Mouse (Mus musculus) ES-E14 (cell line): ENCODE measurements at regions not wholly inside any gene's neighbourhood (a gene's known extent, or its start where the extent isn't known, plus 50 kb on each side); places are given as distances from the start of the nearest gene placed in this dataset.

Source experiments
- CHD2 ChIP-seq: IDR thresholded peaks from 2 replicates; pipeline ENCODE4 v1.6.1; 2014; ENCODE audit warnings: mild to moderate bottlenecking, low read depth, low read length, inconsistent platforms
- HCFC1 ChIP-seq: IDR thresholded peaks from 2 replicates; pipeline ENCODE4 v1.6.1; 2012; ENCODE audit warnings: low read length, inconsistent platforms, borderline replicate concordance; ENCODE audit not compliant: insufficient read depth
- MAFK ChIP-seq: IDR thresholded peaks from 2 replicates; pipeline ENCODE4 v1.6.1; 2014; ENCODE audit warnings: mild to moderate bottlenecking, low read depth, low read length, inconsistent platforms; ENCODE audit not compliant: insufficient read depth
- ZNF384 ChIP-seq: IDR thresholded peaks from 2 replicates; pipeline ENCODE4 v1.6.1; 2012; ENCODE audit warnings: low read depth, low read length, inconsistent platforms

DNA sequence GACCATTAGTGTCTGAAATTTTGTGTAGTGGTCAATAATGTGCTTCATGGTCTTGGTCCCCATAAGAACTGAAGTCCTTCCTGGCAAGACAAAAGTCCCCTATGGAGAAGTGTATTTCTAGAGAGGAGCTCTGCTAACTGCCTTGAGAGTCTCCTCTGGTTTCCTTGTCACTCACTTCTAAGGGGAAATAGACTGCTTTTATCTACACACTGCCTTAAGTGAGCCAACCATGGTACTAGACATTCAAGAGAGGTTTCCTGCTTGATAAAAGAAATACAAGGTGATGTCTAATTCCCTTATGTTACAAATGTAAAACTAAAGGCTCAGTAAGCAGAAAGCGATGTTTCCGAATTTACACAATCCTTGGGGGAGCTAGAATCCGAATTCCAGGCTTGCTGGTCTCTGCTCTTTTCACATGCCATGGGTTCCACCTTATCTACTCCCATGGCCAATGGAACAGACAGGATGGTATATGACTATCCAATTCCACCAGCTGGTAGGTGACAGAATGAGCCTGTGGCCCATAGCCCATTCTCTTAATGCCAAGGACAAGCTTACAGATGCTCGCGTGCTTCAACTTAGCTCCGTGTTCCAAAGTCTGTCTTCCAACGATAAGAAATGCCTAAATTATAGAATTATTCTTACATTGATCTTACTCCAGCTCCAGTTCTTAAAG is 305.3 kb downstream of the Fam49a start:
- no peak for TF ChIP-seq ZNF384
- no peak for TF ChIP-seq MAFK
- TF ChIP-seq CHD2 = no peak
- TF ChIP-seq HCFC1 = no peak
